Mouse (Mus musculus) gastrocnemius, postnatal 36 days (tissue): ENCODE measurements around the gene Gprc5b. TPM values are rescaled to one million over a fixed set of nuclear protein-coding genes. Genes with fewer than 3 reads are reported as not detected.

Experiments
- DNase-seq, 2 experiments: peaks; one replicate each; pipeline ENCODE4 v3.0.0; 2022
- intact Hi-C: fragments of 180-260 bp; cut with DNase I; formaldehyde crosslinking; loops from one replicate; pipeline ENCODE4 v1.15.1; 2025
- total RNA-seq, 2 experiments: library from RNA; stranded (reverse); gene quantifications; 2 replicates each; pipeline ENCODE4 v1.2.3; 2021

The Gprc5b gene
- total RNA-seq, 2 experiments from 2014 or later, result 14.0 to 19.0 TPM

DNA sequence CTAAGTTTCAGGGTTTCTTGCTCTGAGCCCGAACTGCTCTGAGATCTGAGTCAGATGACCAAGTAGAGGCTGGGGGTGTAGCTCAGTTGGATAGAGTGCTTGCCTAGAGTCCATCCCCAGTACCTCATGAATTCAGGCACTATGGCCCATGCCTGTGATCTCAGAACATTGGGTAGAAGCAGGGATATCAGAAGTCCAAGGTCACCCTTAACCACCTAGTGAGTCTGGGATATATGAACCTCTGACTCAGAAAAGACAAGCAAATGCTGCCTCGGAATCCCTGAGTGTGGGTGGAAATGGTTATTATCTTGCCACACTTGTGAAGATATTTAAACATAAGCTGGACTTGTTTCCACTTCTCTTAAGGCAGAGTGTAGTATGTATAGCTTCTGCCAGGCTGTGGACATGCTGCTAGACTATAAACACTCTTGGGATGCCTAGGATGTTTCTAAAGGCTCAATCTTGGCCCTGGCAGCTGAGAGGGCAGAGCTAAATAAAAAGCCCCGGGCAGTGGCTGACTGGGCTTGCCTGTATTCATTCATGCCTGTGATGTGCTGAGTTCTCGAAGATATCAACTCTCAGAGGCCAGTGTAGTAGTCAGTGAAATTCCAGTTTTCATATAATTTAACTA, 38.3 kb downstream of the Gprc5b start:
- no peak for DNase-seq
- intact Hi-C loops, result no loop called here

- no peak for DNase-seq
- intact Hi-C loops, result no loop called here
These were observed 40.0 kb downstream of the Gprc5b start for GRCm38 (mm10) chr7:118954968-118955367.

DNA sequence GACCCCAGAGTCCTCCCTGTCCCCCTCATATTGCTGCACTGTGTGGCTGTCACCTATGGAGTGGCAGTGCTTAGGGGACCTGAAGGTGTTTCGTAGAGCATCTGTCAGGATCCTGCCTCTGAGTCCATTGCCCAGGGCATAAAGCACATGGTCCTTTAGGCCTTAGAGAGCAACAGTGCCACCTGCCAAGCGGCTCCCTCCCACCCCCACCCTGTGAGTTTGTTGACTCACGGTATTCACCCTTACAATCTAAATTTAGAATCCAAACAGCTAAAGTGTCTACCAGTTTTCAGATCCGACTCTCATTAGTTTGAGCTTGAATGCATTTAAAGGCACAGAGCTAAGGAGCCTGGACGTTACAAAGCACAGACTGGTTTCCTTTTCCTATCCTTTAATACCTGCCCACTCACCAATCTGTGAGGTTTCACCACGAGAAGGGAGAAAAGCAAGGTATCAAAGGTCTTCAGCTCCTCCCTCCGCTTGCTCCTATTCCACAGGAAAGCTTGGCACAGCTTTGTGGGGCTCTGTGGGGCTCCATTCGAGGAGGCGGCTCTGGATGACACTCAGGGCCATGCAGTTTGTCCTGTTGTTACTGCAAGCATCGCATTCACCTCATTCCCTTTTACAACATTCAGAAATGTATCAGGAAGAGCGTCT, 41.3 kb downstream of the Gprc5b start:
- intact Hi-C loops, result no loop called here
- no peak for DNase-seq

DNA sequence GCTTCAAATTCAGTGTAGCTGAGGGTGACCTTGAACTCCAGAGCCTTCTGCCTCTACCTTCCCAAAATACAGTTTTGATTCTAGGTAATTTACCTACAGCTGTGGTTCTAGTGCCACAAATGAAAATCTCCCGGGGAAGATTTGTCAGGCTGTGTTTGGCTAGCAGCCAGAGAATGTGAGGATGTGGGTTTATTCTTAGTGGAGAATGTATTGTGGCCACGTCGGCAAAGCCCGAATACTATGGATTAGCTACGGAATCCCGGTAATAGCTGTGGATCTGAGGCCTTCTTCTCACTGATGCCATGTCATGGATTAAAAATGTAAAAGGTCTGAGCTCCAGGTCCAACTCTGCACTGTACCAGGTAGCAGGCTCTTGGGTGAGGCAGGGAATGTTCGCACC, 45.3 kb downstream of the Gprc5b start:
- DNase-seq, result no peak
- intact Hi-C loops, result no loop called here

DNA sequence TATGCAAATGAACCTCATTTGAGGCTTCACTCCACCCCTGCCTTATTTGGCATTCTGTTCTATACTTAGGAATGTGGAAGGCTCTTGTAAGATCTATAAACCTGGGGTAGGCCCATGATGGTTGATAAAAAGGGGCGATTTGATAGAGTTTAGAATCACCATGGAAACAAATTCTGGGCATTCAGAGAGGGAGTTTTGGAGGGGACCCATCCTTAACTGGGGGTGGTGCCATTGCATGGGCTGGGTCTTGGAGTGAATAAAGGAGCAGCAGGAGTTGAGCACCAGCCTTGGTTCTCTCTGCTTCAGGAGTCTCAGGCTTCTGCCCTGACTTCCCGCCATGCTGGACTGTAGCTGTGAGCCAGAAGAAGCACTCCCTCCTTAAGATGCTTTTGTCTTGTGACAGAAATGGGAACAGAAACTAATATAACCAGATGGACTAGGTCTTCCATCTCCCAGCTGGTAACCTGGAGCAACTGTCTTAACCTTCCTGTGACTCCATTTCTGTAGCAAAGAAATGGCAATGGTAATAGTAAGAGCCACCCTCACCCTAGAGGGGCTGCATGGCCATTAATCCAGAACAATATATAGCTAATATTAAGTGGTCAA, 46.2 kb downstream of the Gprc5b start:
- intact Hi-C loops, result no loop called here
- DNase-seq, result no peak

- DNase-seq, result no peak
- intact Hi-C loops, result no loop called here
These were observed 47.8 kb downstream of the Gprc5b start for GRCm38 (mm10) chr7:118947241-118947640.

DNA sequence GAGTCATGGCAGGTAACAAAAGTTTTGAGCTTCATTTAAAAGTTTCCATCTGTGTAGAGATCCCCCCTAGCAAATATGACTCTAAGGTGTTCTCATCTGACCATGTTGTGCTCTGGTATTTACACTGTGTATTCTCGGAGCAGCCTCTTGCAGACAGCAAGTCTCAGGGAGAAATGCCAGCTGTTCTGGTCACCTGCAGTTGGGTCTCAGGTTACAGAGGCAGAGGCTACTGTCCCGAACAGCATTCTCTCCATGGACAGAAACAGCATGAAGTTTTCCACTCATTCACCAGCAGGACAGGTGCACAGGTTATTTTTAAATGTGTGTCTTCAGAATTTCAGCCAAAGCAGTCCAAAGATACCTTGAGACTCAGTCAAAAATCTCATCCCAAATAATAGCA, 50.1 kb downstream of the Gprc5b start:
- DNase-seq, result no peak
- intact Hi-C loops, result no loop called here

- intact Hi-C loops, result no loop called here
- DNase-seq, result no peak
These were observed 51.8 kb downstream of the Gprc5b start for GRCm38 (mm10) chr7:118943170-118943569.

DNA sequence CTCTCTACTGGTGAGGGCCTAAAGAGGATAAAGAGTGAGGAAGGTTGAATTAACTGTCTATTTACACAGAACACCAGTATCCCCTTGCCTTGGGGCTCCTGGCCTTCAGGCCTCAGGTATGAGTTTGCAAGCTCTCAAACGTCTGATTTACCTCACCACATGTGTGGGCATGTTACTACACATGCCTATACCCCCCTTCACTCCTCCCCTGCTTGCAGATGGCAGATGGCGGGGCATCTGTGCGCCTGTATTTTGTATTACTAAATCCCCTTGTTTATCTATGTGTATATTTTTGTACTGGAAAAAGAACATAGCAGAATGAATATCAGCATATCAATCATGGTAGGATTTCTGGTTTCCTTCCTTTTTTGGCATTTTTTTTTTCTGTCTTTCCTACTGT, 52.7 kb downstream of the Gprc5b start:
- intact Hi-C loops, result no loop called here
- DNase-seq, result no peak

- no peak for DNase-seq
- intact Hi-C loops, result no loop called here
These were observed 57.3 kb downstream of the Gprc5b start for GRCm38 (mm10) chr7:118937469-118938387.

GRCm38 (mm10) chr7:118936844-118937243, 58.2 kb downstream of the Gprc5b start:
- no peak for DNase-seq
- intact Hi-C loops, result no loop called here

DNA sequence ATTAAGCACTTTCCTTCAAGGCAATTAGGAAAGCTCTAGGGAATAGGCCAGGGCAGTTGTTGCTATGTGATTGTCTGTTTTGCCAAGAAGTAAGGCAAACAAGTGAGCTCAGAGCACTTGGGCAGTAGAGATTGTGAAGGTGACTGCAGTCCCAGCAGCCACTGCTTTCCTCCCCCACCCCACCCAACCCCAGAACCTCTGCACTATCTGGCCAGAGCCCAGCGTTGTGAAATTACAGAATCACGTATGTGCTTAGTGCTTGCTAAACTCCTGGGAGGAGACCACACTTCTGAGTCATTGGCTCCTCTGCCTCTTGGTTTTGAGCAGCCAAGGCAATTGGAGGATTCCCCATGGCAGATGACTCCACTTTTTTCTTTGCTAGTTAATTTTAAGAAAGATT, 59.7 kb downstream of the Gprc5b start:
- intact Hi-C loops, result no loop called here
- peak in 1 of 2 experiments; percentile 68 for DNase-seq

- no peak for DNase-seq
- intact Hi-C loops, result no loop called here
These were observed 63.3 kb downstream of the Gprc5b start for GRCm38 (mm10) chr7:118931502-118932395.

GRCm38 (mm10) chr7:118929601-118930311, 65.3 kb downstream of the Gprc5b start:
- DNase-seq, result peak in 1 of 2 experiments; percentile 50
- intact Hi-C loops, result no loop called here

- intact Hi-C loops, result no loop called here
- no peak for DNase-seq
These were observed 66.1 kb downstream of the Gprc5b start for GRCm38 (mm10) chr7:118928916-118929315.

GRCm38 (mm10) chr7:118928316-118928715, 66.7 kb downstream of the Gprc5b start:
- intact Hi-C loops, result no loop called here
- no peak for DNase-seq

GRCm38 (mm10) chr7:118927279-118927678, 67.7 kb downstream of the Gprc5b start:
- intact Hi-C loops, result no loop called here

GRCm38 (mm10) chr7:118926516-118927260, 68.3 kb downstream of the Gprc5b start:
- intact Hi-C loops, result no loop called here
- DNase-seq, result no peak

More at GRCm38 (mm10) chr7:118927279-118927678, 67.7 kb downstream of the Gprc5b start:
- no peak for DNase-seq

- no peak for DNase-seq
- intact Hi-C loops, result no loop called here
These were observed 69.5 kb downstream of the Gprc5b start for GRCm38 (mm10) chr7:118925547-118925946.
